Mouse (Mus musculus): Measurements from ENCODE around the gene Jaml.

DNA sequence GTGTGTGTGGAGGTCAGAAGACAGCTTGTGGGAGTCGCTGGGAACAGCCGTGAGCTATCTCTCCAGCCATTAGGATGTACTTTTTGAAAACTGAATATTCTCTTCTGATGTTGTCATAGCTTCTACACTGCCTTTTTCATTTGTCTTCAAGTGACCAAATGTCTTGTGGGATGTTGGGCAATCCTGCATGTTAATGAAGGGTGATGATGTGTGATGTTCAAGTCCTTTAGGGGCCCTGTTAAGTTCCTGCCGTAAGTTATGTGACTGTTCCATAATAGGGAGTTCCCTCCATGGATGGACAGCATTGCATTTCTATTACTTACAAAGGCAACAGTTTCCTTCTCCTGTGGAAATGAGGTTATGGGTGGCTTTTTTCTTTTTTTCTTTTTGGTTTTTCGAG, 12.2 kb upstream of the Jaml start:
- TF ChIP-seq CTCF (conservative IDR thresholded peaks at IDR 0.05; ENCODE audit: low read length) (no peak), POU5F1 (IDR thresholded peaks at IDR 0.05; ENCODE audit: borderline replicate concordance, low read length) (no peak), NANOG (IDR thresholded peaks at IDR 0.05; ENCODE audit: borderline replicate concordance, low read length) (no peak)
